Mouse (Mus musculus) lung, adult 2 months (tissue): ENCODE data around the gene 1500015O10Rik.

ENCODE experiments used
- CTCF ChIP-seq: fragments of 200-500 bp; IDR thresholded peaks from 2 replicates; pipeline ENCODE4 v1.5.1; 2011; ENCODE audit warnings: mild to moderate bottlenecking, low read length, control low read depth; ENCODE audit not compliant: insufficient read depth
- POLR2A ChIP-seq: fragments of 200-500 bp; IDR thresholded peaks from 2 replicates; pipeline ENCODE4 v1.6.1; 2011; ENCODE audit warnings: low read depth, mild to moderate bottlenecking, control low read depth, low read length, borderline replicate concordance; ENCODE audit errors: extremely low read depth

GRCm38 (mm10) chr1:43768385-43768990 is 38.1 kb downstream of the 1500015O10Rik start:
- no peak for TF ChIP-seq POLR2A
- no peak for TF ChIP-seq CTCF
